Mouse (Mus musculus): ENCODE results near the gene N4bp1.

GRCm38 (mm10) chr8:86872097-86872815 lies 12.8 kb downstream of the N4bp1 start:
- TF ChIP-seq CTCF (IDR thresholded peaks at IDR 0.05; ENCODE audit: extremely low read depth, insufficient read length, insufficient replicate concordance, low read depth, low read length) (no peak), POLR2A (IDR thresholded peaks at IDR 0.05; ENCODE audit: low read depth, low read length) (no peak)

Data from small intestine, adult 2 months (tissue).